8 mouse cellular contexts compared by ENCODE assay signal in genomic region chr13:56135231-56136052, GRCm38 (mm10). TPM values are rescaled to one million over a fixed set of nuclear protein-coding genes. Genes with fewer than 3 reads are reported as not detected.
DNase-seq lines count a peak whose midpoint lies in the region; ATAC-seq lines count a peak whose summit lies in the region.

No protein-coding gene starts in this region.

- no peaks in the 10 kb centered on the region for H3K9me3 ChIP-seq in hindbrain, embryonic 15.5 days

- H3K36me3 ChIP-seq in hindbrain, embryonic 15.5 days = no peaks in the 10 kb centered on the region

- 1% methylated on average over 66 of the region's 89 CpGs for WGBS in hindbrain, embryonic 15.5 days

- peak overlapping the region; percentile 87 for H3K27ac ChIP-seq in hindbrain, embryonic 15.5 days (replicated peaks)

- peak; percentile 89 for ATAC-seq in hindbrain, embryonic 15.5 days (ENCODE audit: low FRiP score, low read depth)

- DNase-seq in R1 (ENCODE audit: low read depth, low spot score) = peak; percentile 73
- DNase-seq in cerebellum, postnatal 25 days = peak; percentile 93 to 95
- DNase-seq in frontal cortex, postnatal 36 days (ENCODE audit: low spot score in 2 of 2) = peak; percentile 86
- DNase-seq in left cerebral cortex, adult 18-20 months (ENCODE audit: low spot score in 2 of 2) = peak; percentile 89 to 92
- peak; percentile 93 to 94 for DNase-seq in lung, postnatal 4 days
- peak; percentile 93 for DNase-seq in retina, postnatal 1 day
- DNase-seq in thymus, postnatal 4 days = peak; percentile 91

- H3K4me2 ChIP-seq in hindbrain, embryonic 15.5 days = peak overlapping the region; percentile 90

- H3K4me1 ChIP-seq in hindbrain, embryonic 15.5 days (replicated peaks) = peaks cover 32% of the 10 kb centered on the region

- H3K27me3 ChIP-seq in hindbrain, embryonic 15.5 days = no peaks in the 10 kb centered on the region

- peak overlapping the region; percentile 93 for H3K9ac ChIP-seq in hindbrain, embryonic 15.5 days

- peak overlapping the region; percentile 98 for H3K4me3 ChIP-seq in hindbrain, embryonic 15.5 days

RNA-seq across cellular contexts. Expression of gene H2afy, which starts 0.7 kb away (rescaled TPM):
- 294 and 309 TPM in 2 replicates for polyA plus RNA-seq in hindbrain, embryonic 15.5 days (2015; fragmentation: Nextera tagmentation; extraction: Ambion mirVana)
- total RNA-seq in left cerebral cortex, adult 18-20 months (2021) = 100 to 1,000 TPM; 104 to 106 TPM

RNA-seq across cellular contexts. Expression of gene Tifab, which starts 43.2 kb away (rescaled TPM):
- polyA plus RNA-seq in hindbrain, embryonic 15.5 days (2015; fragmentation: Nextera tagmentation; extraction: Ambion mirVana) = 0.95 and 1.4 TPM in 2 replicates
- 1 to 10 TPM; 1.7 to 1.9 TPM for total RNA-seq in left cerebral cortex, adult 18-20 months (2021)

Comparison
In these comparisons a context has a peak if more than half of its experiments do, and no peak if none do; other contexts are left out.
1. Peak in every context shown above with its lines: DNase-seq, ATAC-seq, H3K4me3 ChIP-seq and H3K27ac ChIP-seq.